Mouse (Mus musculus) liver, embryonic 12.5 days (tissue): ENCODE results near the gene Pgpep1. TPM values are rescaled to one million over a fixed set of nuclear protein-coding genes. Genes with fewer than 3 reads are reported as not detected.

Source experiments
- ATAC-seq: fragments of 200-750 bp; cut with Nextera tagmentation; 2 replicates; pipeline ENCODE4 v1.8.0; 2017; ENCODE audit warnings: moderate number of reproducible peaks, mild to moderate bottlenecking, moderate library complexity
- H3K27ac ChIP-seq: fragments of 300-500 bp; sonication (generic); 2 replicates; pipeline ENCODE4 v1.5.1; 2016; ENCODE audit warnings: mild to moderate bottlenecking
- H3K27me3 ChIP-seq: fragments of 300-500 bp; sonication (generic); replicated peaks from 2 replicates; pipeline ENCODE4 v1.6.1; 2016; ENCODE audit warnings: mild to moderate bottlenecking, moderate library complexity
- H3K36me3 ChIP-seq: fragments of 300-500 bp; sonication (generic); 2 replicates; pipeline ENCODE4 v1.6.1; 2016; ENCODE audit warnings: mild to moderate bottlenecking, moderate library complexity
- H3K4me1 ChIP-seq: fragments of 300-500 bp; sonication (generic); 2 replicates; pipeline ENCODE4 v1.6.1; 2016
- H3K4me2 ChIP-seq: fragments of 300-500 bp; sonication (generic); 2 replicates; pipeline ENCODE4 v1.6.1; 2016; ENCODE audit warnings: mild to moderate bottlenecking, moderate library complexity
- H3K4me3 ChIP-seq: fragments of 300-500 bp; sonication (generic); 2 replicates; pipeline ENCODE4 v1.5.1; 2016; ENCODE audit warnings: mild to moderate bottlenecking, moderate library complexity
- H3K9ac ChIP-seq: fragments of 300-500 bp; sonication (generic); 2 replicates; pipeline ENCODE4 v1.6.1; 2016; ENCODE audit warnings: mild to moderate bottlenecking, moderate library complexity
- H3K9me3 ChIP-seq: fragments of 300-500 bp; sonication (generic); replicated peaks from 2 replicates; pipeline ENCODE4 v1.6.1; 2016; ENCODE audit warnings: mild to moderate bottlenecking, moderate library complexity
- WGBS: fragments of 180-500 bp; shearing (Covaris S2); methylation state at CpG from one replicate; pipeline ENCODE4 v1.1.7; 2016; ENCODE audit not compliant: insufficient replicate concordance; 5-methylcytosine and 5-hydroxymethylcytosine counted together
- polyA plus RNA-seq: library from polyadenylated mRNA; unstranded; fragments of >200 nt; fragmentation: Nextera tagmentation; extraction: Ambion mirVana; gene quantifications from 2 replicates; pipeline ENCODE4 v1.2.1, GENCODE M21; 2016

The Pgpep1 gene
- polyA plus RNA-seq, 1 experiment from 2014 or later: 24.2 TPM

DNA sequence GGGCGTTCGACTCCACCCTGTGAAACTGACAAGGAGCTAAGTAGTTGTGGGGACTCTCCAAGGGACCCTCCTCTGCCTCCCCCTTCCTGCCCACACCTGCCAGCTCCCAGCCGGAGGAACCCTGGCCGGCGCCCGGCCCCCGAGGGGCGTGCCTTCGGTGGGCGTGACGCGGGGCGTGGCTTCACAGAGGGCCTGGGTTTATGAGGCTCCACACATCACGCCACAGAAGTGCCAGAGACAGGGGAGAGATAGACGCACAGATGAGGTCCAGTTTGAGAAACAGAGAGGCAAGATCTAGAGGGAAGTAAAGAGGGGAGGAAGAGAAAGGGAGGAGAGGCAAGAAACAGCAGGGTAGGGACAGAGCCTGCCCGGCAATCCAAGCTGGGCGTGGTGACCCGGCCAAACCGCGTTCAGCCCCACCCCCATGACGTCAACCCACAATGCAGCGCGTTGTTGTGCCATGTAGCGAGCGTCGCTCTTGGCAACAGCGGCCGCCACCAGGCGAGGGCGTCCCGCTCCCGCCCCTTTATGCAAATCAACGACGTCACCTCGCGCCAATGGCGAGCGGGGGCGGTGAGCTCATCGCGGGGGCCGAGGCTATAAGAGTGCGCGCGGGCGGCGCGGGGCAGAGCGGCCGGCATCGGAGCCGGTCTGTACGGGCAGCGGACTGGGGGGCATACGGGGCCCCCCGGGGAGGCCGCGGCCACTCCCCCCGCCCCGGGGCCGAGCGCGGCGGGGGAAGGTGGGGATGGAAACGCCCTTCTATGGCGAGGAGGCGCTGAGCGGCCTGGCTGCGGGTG lies 38.3 kb upstream of the Pgpep1 start, which contains the start of gene Jund:
Gene Jund, plus strand, starts transcription at position 640 of the 800 bp plus-strand sequence.
- H3K36me3 ChIP-seq: no peaks in the 10 kb centered on the region
- peak; percentile 85 for ATAC-seq
- peaks cover 58% of the 10 kb centered on the region for H3K4me1 ChIP-seq

DNA sequence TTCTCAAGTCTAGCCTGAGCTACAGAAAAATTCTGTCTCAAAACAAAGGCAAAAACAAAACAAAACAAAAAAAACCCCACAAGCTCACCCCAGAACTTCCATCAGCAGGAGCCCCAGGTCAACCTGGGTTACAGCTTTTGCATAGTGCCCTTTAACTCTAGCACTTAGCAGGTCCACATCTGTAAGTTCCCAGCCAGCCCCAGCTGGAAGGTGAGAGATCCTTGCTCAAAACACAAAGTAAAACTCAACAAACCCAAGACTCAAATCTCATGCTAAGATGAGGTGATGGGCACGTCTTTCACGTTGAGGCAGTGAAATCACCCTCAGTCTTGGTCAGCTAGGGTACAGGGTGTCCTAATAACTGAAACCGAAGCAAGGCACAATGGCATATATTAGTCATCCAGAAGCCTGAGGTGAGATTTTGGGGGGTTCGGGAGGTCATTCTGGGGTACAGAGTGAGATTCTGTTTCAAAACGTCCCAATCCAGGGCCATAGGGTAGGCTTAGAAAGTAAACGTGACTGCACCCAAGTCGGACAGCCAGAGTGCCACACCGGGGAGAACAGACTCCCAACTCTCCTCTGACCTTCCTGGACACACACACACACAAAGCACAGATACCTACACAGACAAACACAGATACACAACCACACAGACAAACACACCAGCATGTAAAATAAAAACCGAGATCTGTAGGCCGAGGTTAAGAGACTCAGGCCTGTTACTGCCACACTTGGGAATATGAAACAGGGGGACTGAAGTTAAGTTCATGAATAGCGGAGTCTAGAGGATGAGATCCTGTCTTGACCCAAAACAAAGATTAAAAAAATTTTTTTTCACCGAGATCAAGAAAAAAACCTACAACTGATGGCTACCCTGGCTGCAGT lies 37.4 kb upstream of the Pgpep1 start:
- ATAC-seq: no peak
- Histone ChIP-seq H3K9ac (peak overlapping the region; percentile 79), H3K4me1 (peaks cover 67% of the 10 kb centered on the region), H3K9me3 (no peaks in the 10 kb centered on the region), H3K4me2 (peak overlapping the region; percentile 99), H3K27me3 (no peaks in the 10 kb centered on the region; the same call in 1 of the 2 replicates), H3K36me3 (no peaks in the 10 kb centered on the region), H3K4me3 (peak overlapping the region; percentile 90), H3K27ac (peak overlapping the region; percentile 98)
- WGBS: 67% methylated on average over 12 of the region's 12 CpGs

More for the DNA sequence above, 38.3 kb upstream of the Pgpep1 start, which contains the start of gene Jund:
- Histone ChIP-seq H3K9ac (peak within 1 kb of the TSS; percentile 99), H3K27me3 (no peaks in the 10 kb centered on the region), H3K27ac (peak within 1 kb of the TSS; percentile 98), H3K9me3 (no peaks in the 10 kb centered on the region), H3K4me2 (peak within 1 kb of the TSS; percentile 99), H3K4me3 (peak within 1 kb of the TSS; percentile 90)
- WGBS: 2% methylated on average over 68 of the region's 69 CpGs

DNA sequence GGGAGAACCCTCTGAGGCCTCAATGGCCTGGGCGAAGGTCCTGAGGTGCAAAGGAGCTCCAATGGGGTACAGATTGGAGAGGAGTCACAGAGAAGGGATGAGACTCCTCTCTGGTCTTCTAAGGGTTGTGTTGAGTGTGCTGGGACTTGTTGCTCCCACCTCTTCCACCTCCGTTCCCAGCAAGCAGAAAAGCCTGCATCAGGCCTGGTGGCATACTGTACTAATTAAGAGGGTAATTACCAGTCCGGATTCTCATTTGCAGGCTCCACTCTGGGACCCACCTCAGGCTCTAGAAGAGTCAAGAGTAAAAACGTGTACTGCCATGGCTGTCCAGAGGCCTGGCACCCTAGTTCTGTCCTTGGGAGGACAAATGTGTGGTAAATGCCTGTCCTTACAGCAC lies 36.8 kb upstream of the Pgpep1 start:
- Histone ChIP-seq H3K27me3 (peaks cover 5% of the 10 kb centered on the region; the same call in 1 of the 2 replicates), H3K9me3 (no peaks in the 10 kb centered on the region), H3K4me3 (peak overlapping the region; percentile 38), H3K9ac (peak overlapping the region; percentile 79), H3K36me3 (no peaks in the 10 kb centered on the region), H3K4me1 (peaks cover 74% of the 10 kb centered on the region), H3K27ac (peak overlapping the region; percentile 98), H3K4me2 (peak overlapping the region; percentile 99)
- WGBS: 55% methylated on average over 4 of the region's 4 CpGs
- no peak for ATAC-seq

DNA sequence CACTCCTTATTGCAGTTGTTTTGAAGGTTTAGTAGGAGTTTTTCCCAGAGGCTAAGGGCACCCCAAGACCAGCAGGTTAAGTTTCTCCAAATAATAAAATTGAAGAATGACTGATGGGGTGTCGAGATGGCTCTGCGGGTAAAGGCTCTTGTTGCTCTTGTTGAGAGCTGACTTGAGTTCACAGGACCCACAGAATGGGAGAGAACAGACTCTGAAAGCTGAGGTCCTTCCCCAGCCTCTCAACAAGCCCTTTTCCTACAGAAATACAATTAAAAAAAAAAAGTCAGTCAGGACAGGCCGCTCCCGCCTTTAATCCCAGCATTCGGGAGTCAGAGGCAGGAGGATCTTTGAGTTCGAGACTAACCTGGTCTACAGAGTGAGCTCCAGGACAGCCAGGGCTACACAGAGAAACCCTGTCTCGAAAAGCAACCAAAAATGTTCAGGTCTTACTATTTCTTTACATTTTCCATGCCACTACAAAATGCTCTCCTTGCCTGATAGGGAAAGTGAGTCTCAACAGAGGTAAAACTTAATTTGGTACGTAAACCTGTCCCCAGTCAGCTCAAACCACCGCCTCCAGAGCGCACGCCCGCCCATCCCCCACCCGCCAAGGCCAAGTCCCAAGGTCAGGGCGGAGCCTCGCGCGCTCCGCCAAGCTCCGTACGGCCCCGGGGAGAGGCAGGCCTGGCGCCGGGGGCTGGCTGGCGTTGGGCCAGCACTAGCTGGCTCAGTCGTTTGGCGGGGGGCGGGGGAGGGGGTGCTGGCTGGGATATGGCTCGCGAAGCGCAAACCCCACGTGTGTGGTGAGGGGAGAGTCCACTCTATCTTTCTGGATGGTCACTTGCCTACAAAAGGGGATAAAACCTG lies 36.1 kb upstream of the Pgpep1 start:
- ATAC-seq: peak; percentile 54
- 4% methylated on average over 30 of the region's 31 CpGs for WGBS

DNA sequence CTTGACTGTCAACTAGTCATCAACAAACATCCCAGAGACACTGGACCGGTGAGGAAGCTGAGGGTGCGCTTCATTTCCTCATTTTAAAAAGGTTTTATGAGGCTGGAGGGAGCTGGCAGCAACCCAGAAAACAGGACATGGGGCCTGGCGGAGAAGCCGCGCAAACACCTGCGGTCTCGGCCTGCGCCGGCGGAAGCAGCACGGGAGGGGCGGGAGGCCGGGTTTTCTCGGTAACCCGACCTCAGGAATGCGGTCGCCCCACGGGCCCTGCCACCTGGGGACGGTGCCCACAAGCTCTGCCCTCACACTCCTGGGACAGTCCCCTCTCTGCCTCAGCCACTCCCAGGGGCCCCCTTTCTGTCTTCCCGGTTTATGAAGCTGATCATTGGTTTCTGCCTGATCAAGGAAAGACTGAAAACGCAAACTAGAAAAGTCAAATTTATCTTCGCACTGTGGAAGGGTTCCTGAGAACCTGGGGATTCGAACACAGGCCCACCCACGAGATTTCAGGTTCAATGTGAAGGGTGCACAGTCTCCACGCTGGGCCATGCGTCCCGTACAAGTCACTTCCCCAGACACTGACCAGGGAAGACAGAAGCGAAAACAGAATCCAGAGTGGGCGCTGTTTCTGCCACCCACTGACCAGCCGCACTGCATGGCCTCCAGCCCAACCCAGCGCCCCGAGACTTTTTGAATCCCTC lies 35.3 kb upstream of the Pgpep1 start:
- Histone ChIP-seq H3K9me3 (no peaks in the 10 kb centered on the region), H3K27me3 (peaks cover 14% of the 10 kb centered on the region), H3K4me2 (peak overlapping the region; percentile 99), H3K4me3 (peak overlapping the region; percentile 38), H3K9ac (peak overlapping the region; percentile 79), H3K4me1 (peaks cover 69% of the 10 kb centered on the region), H3K36me3 (no peaks in the 10 kb centered on the region), H3K27ac (peak overlapping the region; percentile 98)
- no peak for ATAC-seq
- 25% methylated on average over 32 of the region's 32 CpGs for WGBS

More for the DNA sequence above, 36.1 kb upstream of the Pgpep1 start:
- Histone ChIP-seq H3K4me3 (peak overlapping the region; percentile 38), H3K27me3 (peaks cover 12% of the 10 kb centered on the region), H3K9me3 (no peaks in the 10 kb centered on the region), H3K4me2 (peak overlapping the region; percentile 99), H3K4me1 (peaks cover 76% of the 10 kb centered on the region), H3K9ac (peak overlapping the region; percentile 79), H3K36me3 (no peaks in the 10 kb centered on the region), H3K27ac (peak overlapping the region; percentile 98)

DNA sequence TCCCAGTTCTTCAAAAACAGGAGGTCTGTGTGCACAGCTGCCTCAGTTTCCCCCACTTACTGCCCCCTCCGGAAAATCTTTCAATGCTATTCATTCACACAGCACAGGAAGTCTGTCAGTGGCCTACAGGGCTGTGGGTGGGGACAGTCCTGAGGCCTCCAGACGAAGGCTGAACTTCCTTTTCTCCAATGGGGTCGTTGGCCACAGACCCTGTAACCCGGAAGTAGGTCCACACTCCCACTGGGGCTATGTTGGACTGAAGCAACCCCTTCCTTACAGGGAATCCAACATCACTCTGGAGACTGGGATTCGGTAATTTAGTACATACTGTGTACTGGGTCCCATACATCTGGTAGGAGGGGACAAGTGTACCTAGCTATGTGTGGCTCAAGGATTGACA lies 33.4 kb upstream of the Pgpep1 start:
- no peak overlapping the region for H3K4me2 ChIP-seq
- no peak overlapping the region for H3K4me3 ChIP-seq
- peaks cover 69% of the 10 kb centered on the region for H3K4me1 ChIP-seq
- WGBS: 25% methylated on average over 5 of the region's 5 CpGs
- peaks cover 14% of the 10 kb centered on the region for H3K27me3 ChIP-seq
- H3K36me3 ChIP-seq: no peaks in the 10 kb centered on the region
- no peak for ATAC-seq
- H3K9ac ChIP-seq: no peak overlapping the region
- H3K9me3 ChIP-seq: no peaks in the 10 kb centered on the region
- peak overlapping the region; percentile 55; the same call in 1 of the 2 replicates for H3K27ac ChIP-seq

DNA sequence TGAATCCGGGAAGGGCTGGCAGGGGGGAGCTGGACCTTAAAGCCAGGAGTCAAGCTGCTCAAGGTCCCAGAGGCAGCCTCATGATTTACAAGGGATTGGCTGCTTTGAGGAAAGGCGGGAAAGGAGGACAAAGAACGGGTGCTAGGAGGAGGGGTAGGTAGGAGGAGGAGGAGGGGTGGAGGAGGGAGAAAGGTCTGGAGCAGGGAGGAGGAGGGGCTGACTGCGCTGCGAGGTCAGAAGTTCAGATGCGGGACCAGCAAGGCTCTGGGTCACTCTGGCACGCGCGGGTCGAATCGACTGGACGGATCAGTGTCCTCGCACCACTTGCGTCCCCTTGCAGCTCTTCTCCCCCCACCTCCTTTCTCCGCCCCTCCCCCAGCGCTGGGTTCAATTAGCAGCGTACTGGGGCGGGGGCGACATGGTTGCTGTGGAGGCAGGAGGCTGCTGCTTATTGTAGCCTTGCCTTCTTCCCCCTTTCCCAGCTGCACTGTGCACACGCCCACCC lies 31.6 kb upstream of the Pgpep1 start:
- H3K4me3 ChIP-seq: no peak overlapping the region
- no peak for ATAC-seq

DNA sequence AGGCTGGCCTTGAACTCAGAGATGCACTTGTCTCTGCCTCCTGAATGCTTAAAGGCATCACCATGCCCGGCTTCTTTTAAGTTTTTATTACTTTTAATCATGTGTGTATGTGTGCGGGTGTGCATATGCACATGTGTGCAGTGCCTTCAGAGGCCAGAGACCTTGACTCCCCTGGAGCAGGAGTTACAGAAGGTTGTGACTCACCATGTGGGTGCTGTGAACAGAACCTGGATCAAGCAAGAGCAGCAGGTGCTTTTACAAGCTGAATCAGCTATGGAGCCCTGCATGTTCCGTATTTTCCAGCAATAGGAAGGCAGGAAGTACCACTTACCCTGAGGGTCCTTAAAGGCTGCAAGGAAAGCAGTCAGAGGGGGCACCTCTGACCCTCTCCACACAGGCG lies 31.0 kb upstream of the Pgpep1 start:
- Histone ChIP-seq H3K27ac (no peak overlapping the region), H3K36me3 (no peaks in the 10 kb centered on the region), H3K4me3 (no peak overlapping the region), H3K9ac (no peak overlapping the region), H3K4me2 (peak overlapping the region; percentile 54; the same call in 1 of the 2 replicates), H3K4me1 (peaks cover 47% of the 10 kb centered on the region), H3K27me3 (peaks cover 28% of the 10 kb centered on the region), H3K9me3 (no peaks in the 10 kb centered on the region)
- 70% methylated on average over 4 of the region's 4 CpGs for WGBS
- no peak for ATAC-seq

More for the DNA sequence above, 31.6 kb upstream of the Pgpep1 start:
- H3K27me3 ChIP-seq: peaks cover 22% of the 10 kb centered on the region
- H3K9ac ChIP-seq: peak overlapping the region; percentile 48
- peaks cover 53% of the 10 kb centered on the region for H3K4me1 ChIP-seq
- WGBS: 11% methylated on average over 19 of the region's 20 CpGs
- H3K9me3 ChIP-seq: no peaks in the 10 kb centered on the region
- no peaks in the 10 kb centered on the region for H3K36me3 ChIP-seq
- H3K4me2 ChIP-seq: peak overlapping the region; percentile 54
- no peak overlapping the region for H3K27ac ChIP-seq

DNA sequence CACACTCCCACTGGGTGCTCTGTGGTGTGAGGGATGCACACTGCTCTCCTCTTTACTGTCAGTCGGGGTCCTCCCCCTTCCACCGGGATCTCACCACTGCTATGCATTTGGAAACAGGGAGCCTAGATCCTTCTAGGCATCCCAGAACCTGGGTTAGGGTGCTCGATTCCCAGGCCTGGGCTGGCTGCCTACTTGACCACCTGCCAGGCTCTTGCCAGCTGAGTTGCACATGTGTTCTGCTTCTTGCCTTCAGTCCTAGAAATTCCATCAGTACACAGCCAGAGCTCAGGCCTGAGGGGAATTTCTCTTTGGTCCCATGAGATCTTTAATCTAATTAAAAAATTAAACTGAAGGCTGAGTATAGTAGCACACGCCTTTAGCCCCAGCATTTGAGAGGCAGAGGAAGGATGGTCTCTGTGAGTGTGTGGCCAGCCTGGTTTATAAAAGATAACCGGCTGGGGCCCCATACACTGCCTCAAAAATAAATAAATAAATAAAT lies 29.8 kb upstream of the Pgpep1 start:
- Histone ChIP-seq H3K4me3 (no peak overlapping the region), H3K27ac (no peak overlapping the region), H3K27me3 (peaks cover 33% of the 10 kb centered on the region), H3K36me3 (no peaks in the 10 kb centered on the region), H3K9me3 (no peaks in the 10 kb centered on the region), H3K4me1 (peaks cover 35% of the 10 kb centered on the region), H3K4me2 (no peak overlapping the region), H3K9ac (no peak overlapping the region; the same call in 1 of the 2 replicates)
- ATAC-seq: no peak
- 66% methylated on average over 5 of the region's 5 CpGs for WGBS

DNA sequence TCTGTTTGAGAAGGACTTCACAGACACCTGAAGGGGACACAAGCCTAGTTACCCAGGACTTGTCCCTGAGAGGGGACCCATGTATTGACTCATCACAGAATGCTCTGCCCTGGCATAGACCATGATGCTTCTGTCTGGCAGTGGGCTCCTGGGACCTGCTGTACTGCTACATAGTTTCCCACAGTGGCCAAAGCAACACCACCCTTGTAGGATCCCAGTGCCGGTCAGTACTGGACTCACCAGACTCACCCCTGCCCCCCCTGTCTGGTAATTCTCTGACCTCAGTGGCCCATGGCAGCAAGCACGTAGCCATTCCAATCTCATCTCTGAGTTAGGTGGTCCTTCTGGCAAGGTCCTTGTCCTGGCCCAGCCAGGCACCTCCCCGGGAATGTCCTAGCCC lies 27.9 kb upstream of the Pgpep1 start:
- Histone ChIP-seq H3K9ac (no peak overlapping the region), H3K36me3 (no peaks in the 10 kb centered on the region), H3K27me3 (peaks cover 43% of the 10 kb centered on the region), H3K4me3 (no peak overlapping the region), H3K4me1 (peaks cover 20% of the 10 kb centered on the region), H3K9me3 (no peaks in the 10 kb centered on the region), H3K27ac (no peak overlapping the region), H3K4me2 (no peak overlapping the region)
- no peak for ATAC-seq
- 72% methylated on average over 3 of the region's 3 CpGs for WGBS
